Mouse (Mus musculus): ENCODE results near the gene Acss2.
"Not testable (repeated sequence)": the region's sequence is repeated elsewhere in the genome, so short reads cannot be mapped to it uniquely, and the experiment has no call there.

Gene Acss2

DNA sequence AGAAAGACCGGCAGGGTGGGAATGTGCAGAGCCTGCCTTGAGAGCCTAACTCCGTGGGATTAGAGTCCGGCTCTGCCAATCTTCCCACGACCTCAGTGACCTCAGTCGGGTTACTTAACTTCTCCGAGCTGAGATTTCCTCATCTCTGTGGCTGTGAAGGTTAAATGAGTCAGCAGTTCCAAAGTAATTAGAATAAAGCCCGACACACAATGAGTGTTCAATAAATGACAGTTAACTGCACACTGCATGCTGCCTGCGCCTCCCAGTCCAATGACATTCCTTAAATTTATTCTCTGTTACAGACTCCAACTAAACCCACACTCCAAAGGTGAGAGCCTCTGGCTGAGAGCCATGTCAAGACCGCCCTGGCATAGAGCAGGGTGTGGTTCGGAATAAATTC, 67.7 kb downstream of the Acss2 start:
- in situ Hi-C loops (cut with MboI, MseI), result loop anchor here (10.0 kb wide), 1 partner anchor 71 kb away; the partner anchor contains the start of genes Acss2 and Ggt7

DNA sequence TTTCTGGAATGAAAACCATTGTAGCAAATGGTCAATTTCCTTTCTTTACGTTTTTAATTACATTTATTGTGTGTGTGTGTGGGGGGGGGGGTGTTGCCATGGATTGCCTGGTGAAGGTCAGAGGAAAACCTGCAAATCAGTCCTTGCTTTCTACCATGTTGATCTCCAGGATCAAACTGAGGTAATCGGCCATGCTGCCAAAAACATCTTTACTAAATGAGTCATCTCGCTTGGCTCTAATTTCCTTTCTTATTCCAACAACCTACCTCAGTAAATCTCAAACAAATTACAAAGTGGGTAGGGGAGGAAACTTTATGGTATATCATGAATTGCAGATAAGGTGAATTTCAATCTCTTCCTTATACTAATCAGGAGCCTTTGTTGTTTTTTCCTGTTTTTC, 70.4 kb downstream of the Acss2 start:
- in situ Hi-C loops (cut with MboI, MseI), result loop anchor here (10.0 kb wide), 1 partner anchor 73 kb away; the partner anchor contains the start of genes Acss2 and Ggt7

DNA sequence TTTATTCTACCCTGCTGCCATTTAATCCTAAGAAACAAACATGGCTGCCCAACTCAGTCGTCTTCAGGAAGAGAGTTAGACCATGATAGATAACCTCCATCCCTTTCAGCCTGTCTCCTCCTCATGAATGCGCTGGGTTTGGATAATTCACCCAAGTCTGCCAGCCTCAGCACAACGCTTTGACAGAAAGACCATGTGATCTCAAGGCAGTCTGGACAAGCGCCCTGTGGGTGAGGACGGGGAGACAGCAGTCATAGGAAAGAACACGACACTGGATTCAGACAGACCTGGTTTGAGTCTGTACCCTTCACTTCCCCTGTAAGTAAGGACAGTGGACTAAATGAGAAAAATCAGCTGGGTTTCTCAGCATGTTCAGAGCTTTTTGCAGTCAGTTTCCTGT, 71.8 kb downstream of the Acss2 start:
- in situ Hi-C loops (cut with MboI, MseI), result loop anchor here (10.0 kb wide), 1 partner anchor 75 kb away; the partner anchor contains the start of genes Acss2 and Ggt7

DNA sequence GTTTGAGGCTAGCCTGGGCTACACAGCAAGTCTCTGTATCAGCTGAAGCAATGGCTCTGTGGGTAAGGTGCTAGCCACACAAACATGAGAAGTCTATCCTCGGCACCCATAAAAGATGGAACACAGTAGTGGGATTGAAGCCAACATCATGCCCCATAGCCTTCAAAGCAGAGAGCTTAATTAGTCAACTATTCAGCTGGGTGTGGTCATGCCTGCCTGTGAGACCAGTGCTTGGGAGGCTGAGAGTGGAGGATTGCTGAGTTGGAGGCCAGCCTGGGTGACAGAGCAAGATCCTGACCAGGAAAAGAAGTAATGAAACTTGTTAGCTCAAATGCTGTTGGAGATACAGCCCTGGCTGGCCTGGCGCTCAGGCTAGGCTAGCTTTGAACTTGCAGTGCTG, 73.1 kb downstream of the Acss2 start:
- in situ Hi-C loops (cut with MboI, MseI), result no loop called here

DNA sequence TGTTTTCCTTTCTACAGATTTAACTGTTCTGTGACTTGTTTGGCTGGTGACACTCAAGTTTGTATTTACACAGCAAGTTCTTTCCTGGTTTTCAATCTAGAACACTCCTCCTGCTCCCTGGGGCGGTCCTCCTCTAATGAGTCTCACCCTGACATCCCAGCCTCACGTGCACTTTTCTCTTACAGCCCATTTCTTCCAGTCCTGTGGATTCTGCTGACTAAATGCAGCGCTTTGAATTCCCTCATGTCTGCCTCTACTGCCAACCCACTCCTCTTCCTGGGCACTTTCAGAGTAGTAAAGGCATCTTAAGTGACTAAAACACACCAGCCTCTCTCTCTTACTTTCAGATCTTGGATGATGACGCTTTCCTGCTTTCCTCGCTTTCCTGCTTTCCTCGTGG, 73.9 kb downstream of the Acss2 start:
- in situ Hi-C loops (cut with MboI, MseI), result no loop called here

DNA sequence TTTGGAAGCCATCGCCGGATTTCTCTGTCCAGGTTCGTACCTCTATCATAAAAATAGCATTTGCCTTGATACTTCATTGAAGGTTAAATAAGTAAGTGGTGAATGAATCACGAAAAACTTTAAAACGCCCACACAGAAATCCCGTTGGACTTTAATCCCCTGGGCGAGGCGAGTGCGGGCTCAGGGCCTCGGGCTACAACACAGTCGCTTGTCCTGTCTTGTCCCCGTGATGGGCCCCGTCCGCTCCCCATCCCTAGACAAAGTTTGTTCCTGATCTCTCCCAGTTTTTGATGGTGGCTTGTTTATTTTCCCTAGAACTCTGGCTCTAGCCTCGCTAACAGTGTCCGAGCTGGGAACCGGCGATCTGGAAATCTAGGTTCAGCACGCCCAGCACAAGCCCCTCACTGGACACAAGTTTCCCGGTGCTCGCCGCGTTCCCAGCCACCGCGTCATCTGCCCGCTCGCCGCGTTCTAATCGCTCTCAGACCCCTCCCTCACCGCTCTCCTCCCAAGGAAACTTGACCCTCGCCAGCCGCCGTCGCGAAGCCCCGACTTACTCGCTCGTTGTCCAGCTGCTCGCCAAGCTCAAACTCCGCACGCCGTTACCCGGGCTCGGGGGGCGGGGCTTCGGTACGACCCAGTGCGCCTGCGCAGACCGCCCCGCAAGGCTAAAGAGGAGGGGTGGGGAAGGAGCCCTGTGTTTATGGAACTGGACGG, 74.5 kb downstream of the Acss2 start, which contains the start of gene Gss:
Gene Gss (minus strand): TSS at position 674 of the 717 bp plus-strand sequence.
- in situ Hi-C loops (cut with MboI, MseI), result no loop called here

DNA sequence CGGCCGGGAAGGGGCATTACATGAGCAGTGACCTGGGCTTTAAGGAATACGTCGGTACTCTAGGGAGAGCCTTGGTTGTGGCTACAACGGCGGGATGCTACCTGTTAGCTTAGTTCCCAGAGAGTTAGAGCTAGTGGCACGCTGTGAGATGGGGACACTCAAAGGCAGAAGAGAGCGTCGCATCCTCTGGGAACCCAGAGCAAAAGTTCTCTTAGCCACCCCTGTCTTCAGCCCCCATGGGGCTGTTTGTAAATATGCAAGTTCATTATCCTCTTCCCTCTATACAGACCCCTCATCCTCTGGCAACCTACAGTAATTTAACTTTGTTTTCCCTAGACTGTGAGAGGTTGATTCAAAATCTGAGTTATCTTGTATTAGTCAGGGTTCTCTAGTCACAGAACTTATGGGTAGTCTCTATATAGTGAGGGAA, 75.1 kb downstream of the Acss2 start:
- in situ Hi-C loops (cut with MboI, MseI), result no loop called here

DNA sequence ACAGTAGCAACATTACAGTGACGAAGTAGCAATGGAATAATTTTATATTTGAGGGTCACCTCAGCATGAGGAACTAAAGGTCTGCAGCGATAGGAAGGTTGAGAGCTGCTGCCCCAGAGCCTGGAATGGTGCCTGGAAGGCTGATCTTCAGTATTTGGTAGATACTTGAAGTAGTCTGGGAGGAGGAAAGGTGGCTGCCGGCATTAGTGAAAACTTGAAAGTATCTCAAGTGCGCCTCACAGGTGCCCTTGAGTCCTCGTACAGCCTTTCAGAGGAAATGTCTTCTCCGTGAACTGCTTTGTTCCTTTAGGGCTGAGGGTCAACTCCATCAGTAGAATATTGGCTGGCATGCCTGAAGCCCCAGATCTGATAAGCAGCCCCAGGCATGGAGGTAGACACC, 77.8 kb downstream of the Acss2 start:
- in situ Hi-C loops (cut with MboI, MseI), result no loop called here

DNA sequence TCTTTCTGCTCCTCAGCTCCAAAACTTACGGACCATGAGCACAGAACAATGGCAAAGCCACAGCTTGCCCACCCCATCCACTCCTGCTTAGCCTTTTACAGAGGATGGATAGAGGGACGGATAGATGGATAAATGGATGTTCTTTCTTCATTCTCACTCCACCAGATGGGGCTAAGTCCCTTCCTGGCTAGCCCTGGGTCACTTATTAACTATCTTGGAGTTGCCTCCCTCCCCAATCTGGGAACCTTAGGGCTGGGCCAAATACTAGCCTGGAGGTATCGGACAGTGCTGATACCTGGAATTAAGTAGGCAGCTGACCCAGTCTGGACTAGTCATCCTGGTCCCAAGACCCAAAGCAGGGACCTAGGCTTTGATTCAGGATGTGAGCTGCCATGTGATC, 86.0 kb downstream of the Acss2 start:
- in situ Hi-C loops (cut with MboI, MseI), result no loop called here

DNA sequence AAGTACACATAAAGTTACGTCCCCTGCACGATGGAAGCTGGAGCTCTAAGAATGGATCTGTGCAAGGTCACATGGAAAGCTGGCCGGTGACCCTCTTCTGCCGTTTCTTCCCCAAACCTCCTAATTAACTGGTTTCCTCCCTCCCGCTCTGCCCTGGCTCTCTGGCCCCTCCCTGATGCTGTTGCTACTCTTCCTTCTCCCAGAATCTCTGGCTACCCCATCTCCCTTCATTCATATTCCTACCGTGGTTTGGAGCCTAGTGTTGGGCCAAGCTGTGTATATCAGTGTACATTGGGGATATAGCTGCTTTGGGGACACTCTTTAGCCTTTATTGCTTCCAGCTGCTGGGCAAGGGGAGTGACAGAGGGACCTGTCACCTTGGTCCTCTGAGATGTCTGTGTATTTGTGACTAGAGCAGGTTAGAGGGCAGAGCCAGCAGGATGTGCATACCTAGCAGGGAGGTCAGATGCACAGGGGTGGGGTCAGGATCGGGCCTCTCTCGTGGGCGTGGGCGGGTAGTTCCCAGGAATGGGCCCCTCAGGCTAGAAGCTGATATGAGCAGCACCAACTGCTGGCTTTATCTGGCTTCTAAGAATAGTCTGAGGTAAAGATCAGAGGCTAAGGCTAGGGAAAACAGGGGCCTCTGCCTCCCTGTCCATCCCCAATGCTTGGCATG, 87.0 kb downstream of the Acss2 start:
- in situ Hi-C loops (cut with MboI, MseI), result no loop called here

DNA sequence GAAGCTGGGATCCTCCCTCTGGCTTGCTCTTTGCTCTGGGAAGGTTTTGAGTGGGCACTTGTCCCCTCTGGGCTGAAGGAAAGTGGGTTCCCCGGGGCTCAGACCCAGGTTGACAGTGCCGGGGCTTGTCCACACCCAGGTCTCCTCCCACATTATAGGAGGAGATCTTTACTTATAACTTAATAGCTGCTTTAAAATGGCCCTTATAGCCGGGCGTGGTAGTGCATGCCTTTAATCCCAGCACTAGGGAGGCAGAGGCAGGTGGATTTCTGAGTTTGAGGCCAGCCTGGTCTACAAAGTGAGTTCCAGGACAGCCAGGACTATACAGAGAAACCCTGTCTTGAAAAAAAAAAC, 87.5 kb downstream of the Acss2 start:
- in situ Hi-C loops (cut with MboI, MseI), result not testable (repeated sequence)

DNA sequence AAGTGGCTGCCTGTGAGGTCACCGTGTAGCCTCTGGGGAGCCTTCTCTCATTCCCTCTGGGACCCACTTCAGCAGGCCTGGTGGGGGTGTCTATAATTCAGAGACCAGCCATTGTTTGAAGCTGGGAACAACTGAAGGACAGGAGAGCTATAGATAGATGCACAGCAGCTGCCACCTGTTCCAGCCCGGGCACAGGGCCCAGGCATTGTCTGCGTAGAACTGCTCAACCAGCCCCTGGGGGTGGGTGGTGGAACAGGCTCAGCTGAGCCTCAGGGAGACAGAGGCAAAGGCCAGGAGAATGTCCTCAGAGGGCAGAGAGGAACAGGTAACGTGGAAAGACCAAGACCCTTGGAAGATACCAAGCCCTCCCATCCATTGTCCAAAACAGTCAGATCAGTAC, 88.6 kb downstream of the Acss2 start:
- in situ Hi-C loops (cut with MboI, MseI), result no loop called here

DNA sequence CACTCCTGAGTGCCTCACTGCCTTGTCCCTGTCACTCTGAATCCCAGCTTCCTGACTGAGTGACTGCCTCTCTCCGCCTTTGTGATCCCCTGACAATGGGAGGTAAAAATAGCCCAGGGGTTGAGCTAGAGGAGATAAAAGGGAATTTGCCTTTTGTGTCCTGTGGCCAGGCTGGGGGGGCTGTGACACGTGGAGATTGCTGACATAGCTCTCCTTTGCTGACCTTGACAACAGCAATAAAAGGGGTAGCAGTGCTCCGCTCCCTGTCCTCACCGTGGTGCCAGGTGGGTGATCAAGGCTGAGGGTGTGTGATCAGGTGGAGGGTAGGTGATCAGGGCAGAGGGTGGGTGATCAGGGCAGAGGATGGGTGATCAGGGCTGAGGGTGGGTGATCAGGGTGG, 93.2 kb downstream of the Acss2 start, which contains the start of gene Myh7b:
Gene Myh7b (plus strand): TSS at position 235 of the 400 bp plus-strand sequence.
- in situ Hi-C loops (cut with MboI, MseI), result no loop called here

DNA sequence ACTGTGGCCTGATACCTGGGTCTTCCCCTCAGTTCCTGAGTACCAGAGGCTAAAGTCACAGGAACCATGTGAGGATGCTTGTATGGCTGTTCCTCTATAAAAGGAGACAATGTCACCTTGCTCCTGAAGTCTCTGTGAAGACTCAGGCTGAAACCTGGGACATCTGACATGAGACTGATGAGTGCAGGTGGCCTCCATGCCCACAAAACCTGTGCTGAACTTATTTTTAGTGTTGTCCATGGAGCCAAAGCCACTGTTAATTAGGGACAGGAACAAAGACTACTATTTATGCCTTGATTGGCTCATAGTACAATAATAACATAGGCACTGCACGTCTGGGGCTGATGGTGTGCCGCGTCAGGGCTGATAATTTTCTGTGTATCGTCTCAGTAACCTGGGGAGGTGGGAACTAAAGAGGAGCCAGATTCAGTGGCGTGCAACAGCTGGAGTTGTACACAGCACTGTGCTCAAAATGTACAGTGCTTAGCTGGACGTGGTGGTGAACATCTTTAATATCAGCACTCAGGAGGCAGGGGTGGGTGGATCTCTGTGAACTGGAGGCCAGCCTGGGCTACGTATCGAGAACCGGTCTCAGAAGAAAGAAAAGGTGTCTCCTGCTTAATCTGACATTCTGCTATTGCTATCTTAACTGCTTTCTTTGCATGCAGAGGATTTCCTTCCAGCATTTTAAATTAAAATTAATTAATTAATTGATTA, 94.2 kb downstream of the Acss2 start:
- in situ Hi-C loops (cut with MboI, MseI), result no loop called here

DNA sequence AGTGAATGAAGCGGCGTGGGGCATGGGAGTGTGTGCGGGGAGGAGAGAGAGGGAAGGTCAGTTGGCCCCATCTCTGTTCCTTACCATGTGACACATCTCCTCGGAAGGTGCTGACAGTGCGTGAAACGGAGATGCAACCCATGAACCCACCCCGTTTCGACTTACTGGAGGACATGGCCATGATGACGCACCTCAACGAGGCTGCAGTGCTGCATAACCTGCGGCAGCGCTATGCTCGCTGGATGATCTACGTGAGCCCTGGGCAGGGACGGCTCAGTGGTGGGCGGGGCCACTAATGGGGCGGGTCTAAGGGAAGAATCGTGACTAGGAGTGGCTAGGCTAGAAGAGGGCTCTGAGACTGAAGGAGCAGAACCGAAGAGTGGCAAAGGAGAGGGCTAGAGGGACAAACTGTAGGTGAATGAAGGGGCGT, 95.6 kb downstream of the Acss2 start:
- in situ Hi-C loops (cut with MboI, MseI), result no loop called here

DNA sequence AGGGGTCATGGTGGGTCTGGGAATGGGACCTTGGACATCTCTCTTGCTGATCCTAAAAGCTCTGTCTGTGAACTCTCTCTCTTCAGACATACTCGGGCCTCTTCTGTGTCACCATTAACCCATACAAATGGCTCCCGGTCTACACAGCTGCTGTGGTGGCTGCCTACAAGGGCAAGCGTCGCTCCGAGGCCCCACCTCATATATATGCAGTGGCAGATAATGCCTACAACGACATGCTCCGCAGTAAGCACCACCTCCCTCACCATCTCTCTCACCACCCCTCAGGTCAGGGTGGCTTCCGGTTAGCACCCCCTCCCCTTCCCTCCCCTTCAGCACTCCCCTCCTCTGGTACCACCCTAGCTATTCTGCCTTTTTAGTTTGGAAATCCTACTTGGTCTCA, 96.2 kb downstream of the Acss2 start:
- in situ Hi-C loops (cut with MboI, MseI), result no loop called here

DNA sequence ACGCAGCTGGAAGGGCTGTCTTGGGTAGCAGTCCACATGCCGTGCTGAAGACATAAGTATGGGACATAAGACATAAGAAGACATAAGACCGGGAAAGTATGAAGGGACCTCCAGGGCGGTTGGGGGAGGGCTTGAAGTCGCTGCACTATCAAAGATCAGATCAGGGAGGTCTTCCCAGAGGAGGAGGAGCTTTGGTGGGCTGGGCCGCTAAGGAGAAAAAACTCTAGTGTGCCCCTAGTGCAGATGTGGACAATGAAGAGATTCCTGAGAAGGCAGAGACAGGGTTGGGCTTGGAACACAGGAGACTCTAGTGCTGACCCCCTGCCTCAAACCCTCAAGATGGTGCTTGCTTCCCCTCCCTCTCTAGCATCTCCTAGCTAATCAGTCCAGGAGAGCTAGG, 99.2 kb downstream of the Acss2 start:
- in situ Hi-C loops (cut with MboI, MseI), result loop anchor here (5.0 kb wide), 1 partner anchor 105 kb away; no protein-coding TSS in a partner anchor

DNA sequence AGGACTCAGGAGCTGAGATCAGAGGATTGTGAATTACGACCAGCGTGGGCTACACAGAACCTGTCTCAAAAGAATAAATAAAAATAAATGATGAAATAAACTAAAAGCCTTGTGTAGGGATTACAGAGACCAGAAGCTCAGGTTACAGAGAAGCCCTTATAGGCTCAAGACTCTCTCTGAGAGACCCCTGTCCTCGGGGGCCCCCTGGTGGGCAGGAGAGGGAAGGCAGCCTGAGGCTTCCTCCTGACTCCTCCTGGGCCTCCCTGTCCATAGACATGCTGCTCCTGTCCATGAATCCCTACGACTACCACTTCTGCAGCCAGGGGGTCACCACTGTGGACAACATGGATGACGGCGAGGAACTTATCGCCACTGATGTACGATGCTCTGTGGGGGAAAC, 102.1 kb downstream of the Acss2 start:
- in situ Hi-C loops (cut with MboI, MseI), result loop anchor here (5.0 kb wide), 1 partner anchor 108 kb away; no protein-coding TSS in a partner anchor

DNA sequence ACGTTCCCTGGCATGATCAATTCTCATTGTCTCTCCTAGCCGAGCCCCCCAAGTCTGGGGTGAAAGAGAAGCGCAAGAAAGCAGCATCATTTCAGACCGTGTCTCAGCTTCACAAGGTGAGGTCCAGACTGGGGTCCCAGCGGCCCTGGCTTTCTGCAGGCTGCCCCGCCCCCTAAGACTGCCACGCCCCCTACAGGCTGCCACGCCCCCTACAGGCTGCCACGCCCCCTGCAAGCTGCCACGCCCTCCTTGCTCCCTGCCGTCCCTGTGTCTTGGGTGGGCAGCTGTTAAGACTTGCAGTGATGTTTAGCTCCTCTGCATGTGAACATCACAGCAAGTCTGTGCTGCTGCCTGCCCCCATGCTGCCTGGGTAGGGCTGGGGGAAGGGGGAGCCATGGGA, 104.9 kb downstream of the Acss2 start:
- in situ Hi-C loops (cut with MboI, MseI), result no loop called here

DNA sequence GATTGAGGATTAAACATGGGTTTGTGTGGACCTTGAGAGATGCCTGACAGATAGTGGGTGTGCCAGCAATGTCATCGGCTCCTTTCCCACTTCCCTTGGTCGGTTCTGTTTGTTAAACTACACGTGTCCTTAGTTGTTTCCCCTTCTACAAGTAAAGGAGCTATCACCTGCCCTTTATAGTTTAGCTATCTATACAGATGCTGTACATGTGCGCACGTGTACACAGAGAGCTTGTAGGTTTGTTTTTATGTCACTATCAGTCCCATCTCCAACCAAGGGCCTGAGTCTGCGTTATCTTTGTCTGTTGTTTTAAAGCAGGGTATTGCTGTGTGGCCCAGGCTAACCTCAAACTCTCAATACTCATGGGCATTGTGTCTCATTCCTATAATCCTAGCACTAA, 106.2 kb downstream of the Acss2 start:
- in situ Hi-C loops (cut with MboI, MseI), result no loop called here

DNA sequence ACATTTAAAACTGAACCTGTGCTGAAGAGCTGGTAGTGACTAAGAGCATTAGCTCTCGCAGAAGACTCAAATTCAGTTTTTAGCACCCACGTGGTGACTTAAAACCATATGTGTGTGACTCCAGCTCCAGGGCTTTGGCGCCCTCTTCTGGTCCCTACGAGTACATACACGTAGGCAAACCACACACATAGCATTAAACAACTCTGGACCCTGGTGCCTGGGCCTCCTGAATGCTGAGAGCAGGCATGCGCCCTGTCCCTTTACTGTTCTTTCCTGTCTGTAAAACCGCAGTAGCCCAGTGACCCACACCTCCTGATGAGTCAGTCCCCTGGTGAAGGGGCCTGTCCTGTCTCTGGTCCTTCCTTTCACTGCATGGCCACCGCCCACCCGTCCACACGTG, 107.0 kb downstream of the Acss2 start:
- in situ Hi-C loops (cut with MboI, MseI), result no loop called here

DNA sequence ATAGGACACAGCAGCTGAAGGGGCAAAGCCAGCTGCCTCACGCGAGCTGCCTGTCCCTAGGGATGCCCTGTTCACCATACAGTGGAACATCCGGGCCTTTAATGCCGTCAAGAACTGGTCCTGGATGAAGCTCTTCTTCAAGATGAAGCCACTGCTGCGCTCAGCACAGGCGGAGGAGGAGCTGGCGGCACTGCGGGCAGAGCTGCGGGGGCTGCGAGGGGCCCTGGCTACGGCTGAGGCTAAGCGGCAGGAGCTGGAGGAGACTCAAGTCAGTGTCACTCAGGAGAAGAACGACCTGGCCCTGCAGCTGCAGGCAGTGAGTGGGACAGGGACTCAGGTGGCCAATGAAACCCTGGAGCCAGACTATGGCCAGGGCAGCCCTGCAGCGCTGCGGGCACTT, 108.5 kb downstream of the Acss2 start:
- in situ Hi-C loops (cut with MboI, MseI), result no loop called here

Data from T-helper 2 cell (primary cell).